Mouse (Mus musculus) thymus, postnatal 36 days (tissue): ENCODE results near the gene Srpk2.
"Not testable (repeated sequence)": the region's sequence is repeated elsewhere in the genome, so short reads cannot be mapped to it uniquely, and the experiment has no call there.

Experiments used
- DNase-seq, 2 experiments: peaks; one replicate each; pipeline ENCODE4 v3.0.0; 2022; ENCODE audit warnings: mixed read lengths in 2 of 2

Srpk2 gene

DNA sequence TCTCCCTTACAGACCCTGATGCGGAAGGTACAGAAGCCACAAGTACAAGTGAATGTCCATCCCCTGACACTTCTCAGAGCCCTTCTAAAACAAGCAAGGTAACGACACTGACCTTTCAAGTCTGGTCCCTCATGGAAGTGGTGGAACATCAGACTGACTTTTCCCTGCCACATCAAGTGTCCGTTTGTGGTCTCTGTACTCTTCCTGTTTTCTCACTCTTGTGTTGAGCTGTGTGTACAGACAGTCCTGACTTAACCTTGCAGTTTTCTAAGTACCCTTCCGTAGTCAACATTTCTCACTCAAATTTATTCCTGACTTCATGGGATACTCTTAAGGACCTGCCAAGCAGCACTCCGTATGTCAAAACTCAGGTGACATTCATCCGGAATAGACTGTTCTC is 183.7 kb downstream of the Srpk2 start:
- DNase-seq = no peak

DNA sequence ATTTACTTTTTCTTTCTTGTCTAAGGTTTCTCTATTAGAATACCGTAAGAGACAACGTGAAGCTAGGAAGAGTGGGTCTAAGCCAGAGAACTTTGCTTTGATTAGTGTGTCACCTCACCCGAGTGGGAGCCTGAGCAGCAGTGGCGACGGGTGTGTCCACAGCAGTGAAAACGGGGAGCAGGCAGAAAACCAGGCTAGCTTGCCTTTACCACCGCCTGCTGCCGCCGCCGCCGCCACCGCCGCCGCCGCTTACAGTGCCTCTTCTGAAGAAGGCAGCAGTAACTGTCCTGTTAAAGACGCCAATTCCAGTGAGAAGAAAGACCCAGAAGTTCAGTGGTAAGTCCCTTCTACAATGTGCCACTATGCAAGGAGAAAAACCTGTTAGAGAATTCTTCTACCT is 185.2 kb downstream of the Srpk2 start:
- DNase-seq = no peak

GRCm38 (mm10) chr5:23497920-23498319 is 186.5 kb downstream of the Srpk2 start:
- no peak for DNase-seq

DNA sequence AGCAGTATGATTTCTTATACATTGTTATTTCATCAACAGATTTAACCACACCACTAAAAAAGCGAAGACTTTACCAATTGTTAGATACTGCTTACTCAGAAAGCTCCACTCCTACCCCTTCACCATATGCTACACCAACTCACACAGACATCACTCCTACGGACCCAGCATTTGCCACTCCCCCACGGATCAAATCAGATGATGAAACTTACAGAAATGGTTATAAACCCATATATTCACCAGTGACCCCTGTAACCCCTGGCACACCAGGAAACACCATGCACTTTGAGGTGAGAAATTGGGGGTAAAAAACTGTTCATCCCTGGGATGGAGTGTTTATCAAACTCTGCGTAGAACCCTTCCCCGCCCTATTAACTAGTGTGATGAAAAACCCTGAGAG is 187.5 kb downstream of the Srpk2 start:
- DNase-seq = no peak

GRCm38 (mm10) chr5:23496396-23496795 is 188.0 kb downstream of the Srpk2 start:
- DNase-seq = no peak

GRCm38 (mm10) chr5:23490797-23491196 is 193.6 kb downstream of the Srpk2 start:
- DNase-seq = no peak

DNA sequence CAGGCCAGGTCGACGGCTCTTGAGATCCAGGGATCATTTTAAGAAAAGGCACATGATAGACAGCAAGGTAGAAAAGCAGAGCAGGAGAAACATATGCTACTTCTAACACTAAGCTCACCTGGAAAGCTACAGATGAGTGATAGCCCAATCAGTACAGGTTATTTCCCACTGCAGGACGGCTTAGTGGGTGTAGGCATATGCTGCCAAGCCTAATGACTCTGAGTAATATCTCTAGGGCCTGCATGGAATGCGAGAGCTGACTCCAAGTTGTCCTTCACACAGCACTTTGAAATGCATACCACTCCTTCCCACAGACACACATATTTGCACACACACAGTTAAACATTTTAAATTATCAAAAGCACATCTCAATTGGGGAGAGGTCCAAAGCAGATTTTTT is 195.2 kb downstream of the Srpk2 start:
- no peak for DNase-seq

DNA sequence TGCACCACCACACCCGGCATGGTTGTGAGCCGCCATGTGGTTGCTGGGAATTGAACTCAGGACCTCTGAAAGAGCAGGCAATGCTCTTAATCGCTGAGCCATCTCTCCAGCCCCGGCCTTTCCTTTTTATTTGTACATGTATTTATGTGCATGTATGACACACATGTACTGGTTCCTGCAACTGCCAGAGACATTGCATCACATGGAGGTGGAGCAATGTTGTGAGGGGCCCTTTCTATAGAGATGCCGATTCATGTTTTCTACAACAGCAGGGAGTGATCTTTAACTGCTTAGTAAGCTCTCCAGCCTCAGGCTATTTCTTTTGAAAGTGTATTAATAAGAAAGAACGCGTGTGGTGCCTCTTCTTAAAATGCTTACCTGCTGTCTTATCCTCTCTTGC is 200.6 kb downstream of the Srpk2 start:
- DNase-seq = no peak

DNA sequence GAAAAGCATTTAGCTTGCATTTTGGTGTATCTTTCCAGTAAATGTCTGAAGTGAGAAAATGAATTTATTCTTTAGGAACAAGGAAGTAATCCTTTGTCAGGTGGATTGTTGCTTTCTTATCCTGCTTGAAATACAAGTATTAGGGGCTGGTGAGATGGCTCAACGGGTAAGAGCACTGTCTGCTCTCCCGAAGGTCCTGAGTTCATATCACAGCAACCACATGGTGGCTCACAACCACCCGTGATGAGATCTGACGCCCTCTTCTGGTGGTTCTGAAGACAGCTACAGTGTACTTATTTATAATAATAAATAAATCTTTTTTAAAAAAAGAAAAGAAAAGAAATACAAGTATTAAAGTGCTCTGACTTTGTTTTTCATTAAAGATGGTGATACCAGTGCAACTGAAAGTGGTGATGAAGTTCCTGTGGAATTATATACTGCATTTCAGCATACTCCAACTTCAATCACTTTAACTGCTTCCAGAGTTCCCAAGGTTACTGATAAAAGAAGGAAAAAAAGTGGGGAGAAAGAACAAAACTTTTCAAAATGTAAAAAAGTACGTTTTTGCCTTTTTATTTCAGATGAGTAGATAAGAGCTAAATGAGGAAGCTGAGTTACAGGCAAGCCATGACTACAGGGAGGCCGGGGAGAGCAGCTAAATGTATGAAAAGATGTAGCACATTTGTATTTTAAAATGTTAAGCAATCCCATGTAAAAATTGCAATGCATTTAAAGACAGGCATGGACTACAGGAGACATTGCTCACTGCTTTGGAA is 211.1 kb downstream of the Srpk2 start:
- peak; percentile 12 to 24 for DNase-seq

GRCm38 (mm10) chr5:23466546-23466945 is 217.9 kb downstream of the Srpk2 start:
- no peak for DNase-seq

DNA sequence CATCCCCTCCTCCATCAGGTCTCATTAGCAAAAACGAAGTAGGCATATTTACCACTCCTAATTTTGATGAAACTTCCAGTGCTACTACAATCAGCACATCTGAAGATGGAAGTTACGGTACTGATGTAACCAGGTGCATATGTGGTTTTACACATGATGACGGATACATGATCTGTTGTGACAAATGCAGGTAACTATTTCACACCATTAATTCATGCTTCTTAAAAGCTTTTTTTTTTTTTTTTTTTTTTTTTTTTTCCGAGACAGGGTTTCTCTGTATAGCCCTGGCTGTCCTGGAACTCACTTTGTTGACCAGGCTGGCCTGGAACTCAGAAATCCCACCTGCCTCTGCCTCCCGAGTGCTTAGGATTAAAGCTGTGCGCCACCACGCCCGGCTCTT is 219.7 kb downstream of the Srpk2 start:
- no peak for DNase-seq

- no peak for DNase-seq
Observed at GRCm38 (mm10) chr5:23464247-23464646, 220.2 kb downstream of the Srpk2 start.

DNA sequence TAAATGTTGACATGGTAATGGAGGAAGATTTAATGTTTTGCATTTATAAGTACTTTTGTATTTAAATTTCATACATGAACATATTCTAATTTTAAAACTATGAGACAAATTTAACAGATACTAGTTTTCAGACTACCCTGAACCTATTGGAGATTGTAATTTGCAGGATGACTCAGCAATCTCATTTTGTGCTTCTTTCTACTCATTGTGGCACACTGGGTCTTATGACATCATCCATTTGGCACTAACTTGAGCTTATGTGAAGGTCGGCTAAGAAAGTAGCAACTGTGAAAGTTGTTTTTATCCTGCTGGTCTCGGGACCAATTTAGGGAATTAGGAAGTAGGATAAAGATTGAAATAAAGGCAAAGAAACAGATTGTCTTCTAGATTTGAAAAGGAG is 222.7 kb downstream of the Srpk2 start:
- no peak for DNase-seq

DNA sequence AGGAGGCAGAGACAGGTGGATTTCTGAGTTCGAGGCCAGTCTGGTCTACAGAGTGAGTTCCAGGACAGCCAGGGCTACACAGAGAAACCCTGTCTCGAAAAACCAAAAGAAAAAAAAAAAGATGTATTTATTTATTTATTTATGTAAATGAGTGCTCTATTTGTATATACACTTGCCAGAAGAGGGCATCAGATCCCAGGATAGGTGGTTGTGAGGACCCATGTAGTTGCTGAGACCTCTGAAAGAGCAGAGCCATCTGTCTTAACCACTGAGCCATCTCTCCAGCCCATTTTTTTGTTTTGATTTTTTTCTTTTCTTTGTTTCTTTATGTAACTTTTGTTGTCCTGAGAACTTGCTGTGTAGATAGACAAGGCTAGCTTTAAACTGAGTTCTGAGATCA is 230.9 kb downstream of the Srpk2 start:
- DNase-seq = not testable (repeated sequence)
